Mouse (Mus musculus) hindbrain, embryonic 13.5 days (tissue): ENCODE results near the gene Slc9a9. TPM values are rescaled to one million over a fixed set of nuclear protein-coding genes. Genes with fewer than 3 reads are reported as not detected.

ENCODE experiments used
- ATAC-seq: fragments of 200-750 bp; cut with Nextera tagmentation; 2 replicates; pipeline ENCODE4 v1.8.0; 2017; ENCODE audit warnings: moderate TSS enrichment; ENCODE audit not compliant: low FRiP score
- H3K27ac ChIP-seq: fragments of 300-500 bp; sonication (generic); 2 replicates; pipeline ENCODE4 v1.5.1; 2015; ENCODE audit warnings: inconsistent platforms, mild to moderate bottlenecking, moderate library complexity
- H3K27me3 ChIP-seq: fragments of 300-500 bp; sonication (generic); 2 replicates; pipeline ENCODE4 v1.6.1; 2015; ENCODE audit warnings: mild to moderate bottlenecking, inconsistent platforms
- H3K36me3 ChIP-seq: fragments of 300-500 bp; sonication (generic); 2 replicates; pipeline ENCODE4 v1.6.1; 2015; ENCODE audit warnings: mild to moderate bottlenecking, inconsistent platforms
- H3K4me1 ChIP-seq: fragments of 300-500 bp; sonication (generic); replicated peaks from 2 replicates; pipeline ENCODE4 v1.6.1; 2015; ENCODE audit warnings: inconsistent platforms
- H3K4me2 ChIP-seq: fragments of 300-500 bp; sonication (generic); 2 replicates; pipeline ENCODE4 v1.6.1; 2015; ENCODE audit warnings: inconsistent platforms, mild to moderate bottlenecking, moderate library complexity
- H3K4me3 ChIP-seq: fragments of 300-500 bp; sonication (generic); 2 replicates; pipeline ENCODE4 v1.5.1; 2015; ENCODE audit warnings: mild to moderate bottlenecking, inconsistent platforms
- H3K9ac ChIP-seq: fragments of 300-500 bp; sonication (generic); 2 replicates; pipeline ENCODE4 v1.6.1; 2015; ENCODE audit warnings: mild to moderate bottlenecking, inconsistent platforms
- H3K9me3 ChIP-seq: fragments of 300-500 bp; sonication (generic); 2 replicates; pipeline ENCODE4 v1.6.1; 2016; ENCODE audit warnings: inconsistent platforms
- WGBS: fragments of 180-500 bp; shearing (Covaris S2); methylation state at CpG from one replicate; pipeline ENCODE4 v1.1.7; 2015; 5-methylcytosine and 5-hydroxymethylcytosine counted together
- polyA plus RNA-seq: library from polyadenylated mRNA; unstranded; fragments of >200 nt; fragmentation: Nextera tagmentation; extraction: Ambion mirVana; gene quantifications from 2 replicates; pipeline ENCODE4 v1.2.1, GENCODE M21; 2015

Gene Slc9a9
- polyA plus RNA-seq, 1 experiment from 2014 or later, result 6.0 TPM

GRCm38 (mm10) chr9:95113157-95114135, 443.7 kb downstream of the Slc9a9 start:
- no peak for ATAC-seq
- Histone ChIP-seq H3K9me3 (no peaks in the 10 kb centered on the region), H3K9ac (no peak overlapping the region), H3K36me3 (no peaks in the 10 kb centered on the region), H3K4me1 (0 out of 2 replicates have a peak, but pooled peaks cover 2% of the 10 kb centered on the region), H3K27ac (no peak overlapping the region), H3K4me3 (no peak overlapping the region), H3K4me2 (no peak overlapping the region), H3K27me3 (no peaks in the 10 kb centered on the region)
- 64% methylated on average over 12 of the region's 12 CpGs for WGBS

DNA sequence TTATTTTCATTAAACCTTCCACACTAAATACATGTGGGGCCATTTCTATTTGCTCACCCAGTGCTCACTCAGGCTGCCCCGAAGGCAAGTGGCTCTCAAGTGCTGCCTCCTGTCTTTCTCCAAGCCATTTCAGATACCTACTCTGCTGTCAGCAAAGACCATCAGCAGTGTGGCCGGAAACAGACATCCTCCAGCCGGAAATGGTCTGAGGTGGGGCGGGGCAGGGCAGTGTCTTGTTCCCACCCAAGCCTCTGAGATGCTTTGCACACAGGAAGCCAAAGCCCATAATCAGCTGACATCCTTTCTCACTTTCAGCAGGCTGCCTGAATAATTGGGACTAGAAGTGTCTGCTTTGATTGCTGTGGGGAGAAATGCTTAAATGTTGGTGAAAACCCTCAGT, 450.4 kb downstream of the Slc9a9 start:
- Histone ChIP-seq H3K4me2 (no peak overlapping the region), H3K27ac (no peak overlapping the region), H3K36me3 (no peaks in the 10 kb centered on the region), H3K9ac (no peak overlapping the region), H3K9me3 (no peaks in the 10 kb centered on the region), H3K4me3 (no peak overlapping the region), H3K27me3 (no peaks in the 10 kb centered on the region), H3K4me1 (peaks cover 23% of the 10 kb centered on the region)
- ATAC-seq, result no peak
- 71% methylated on average over 4 of the region's 4 CpGs for WGBS

GRCm38 (mm10) chr9:95121151-95121835, 451.6 kb downstream of the Slc9a9 start:
- 0 out of 2 replicates have a peak overlapping the region, but pooled peaks have one; percentile 8 for H3K9ac ChIP-seq
- peak; percentile 77 for ATAC-seq

GRCm38 (mm10) chr9:95125683-95126082, 456.0 kb downstream of the Slc9a9 start:
- 82% methylated on average over 1 of the region's 1 CpGs for WGBS
- Histone ChIP-seq H3K4me2 (no peak overlapping the region), H3K4me3 (no peak overlapping the region), H3K27me3 (no peaks in the 10 kb centered on the region), H3K4me1 (peaks cover 10% of the 10 kb centered on the region), H3K36me3 (no peaks in the 10 kb centered on the region), H3K27ac (no peak overlapping the region), H3K9ac (no peak overlapping the region), H3K9me3 (no peaks in the 10 kb centered on the region)
- ATAC-seq, result no peak

More at GRCm38 (mm10) chr9:95121151-95121835, 451.6 kb downstream of the Slc9a9 start:
- Histone ChIP-seq H3K4me3 (no peak overlapping the region), H3K9me3 (no peaks in the 10 kb centered on the region), H3K4me2 (peak overlapping the region; percentile 4; the same call in 1 of the 2 replicates), H3K4me1 (peaks cover 23% of the 10 kb centered on the region), H3K27ac (0 out of 2 replicates have a peak overlapping the region, but pooled peaks have one; percentile 35), H3K36me3 (no peaks in the 10 kb centered on the region), H3K27me3 (no peaks in the 10 kb centered on the region)
- WGBS, result 42% methylated on average over 11 of the region's 11 CpGs

- H3K9ac ChIP-seq, result no peak overlapping the region
- H3K27ac ChIP-seq, result no peak overlapping the region
- H3K4me3 ChIP-seq, result no peak overlapping the region
- no peak for ATAC-seq
- no peaks in the 10 kb centered on the region for H3K4me1 ChIP-seq
- 93% methylated on average over 2 of the region's 2 CpGs for WGBS
- H3K27me3 ChIP-seq, result no peaks in the 10 kb centered on the region
- H3K36me3 ChIP-seq, result no peaks in the 10 kb centered on the region
- no peaks in the 10 kb centered on the region for H3K9me3 ChIP-seq
- no peak overlapping the region for H3K4me2 ChIP-seq
Observed at GRCm38 (mm10) chr9:95127774-95128173, 458.1 kb downstream of the Slc9a9 start.

DNA sequence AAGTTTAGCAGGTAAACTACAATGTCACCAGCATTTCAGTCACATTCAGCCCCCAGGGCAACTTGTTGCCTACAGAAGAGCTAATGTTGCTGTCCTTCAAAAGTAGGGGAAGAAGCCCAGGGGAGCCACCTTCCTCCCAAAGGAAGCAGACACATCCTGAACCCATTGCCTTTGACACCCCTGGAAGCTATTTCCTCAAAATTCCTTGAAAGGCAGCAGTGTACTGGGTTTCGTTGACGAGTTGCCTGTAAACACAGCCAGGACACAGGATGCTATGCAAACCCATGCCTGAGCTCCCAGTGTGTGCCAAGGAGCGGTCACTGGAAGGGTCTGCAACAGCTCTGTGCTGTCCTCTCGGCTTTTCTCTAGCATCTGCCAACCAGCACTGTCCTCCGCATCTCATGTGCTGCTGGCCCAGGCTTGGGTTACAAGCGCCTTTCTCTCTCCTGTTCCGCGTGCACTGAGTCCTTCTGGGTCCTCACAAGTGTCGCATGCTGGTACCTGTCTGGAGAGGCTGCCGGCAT, 479.6 kb downstream of the Slc9a9 start:
- WGBS, result 85% methylated on average over 10 of the region's 10 CpGs
- Histone ChIP-seq H3K4me1 (0 out of 2 replicates have a peak, but pooled peaks cover 6% of the 10 kb centered on the region), H3K27ac (no peak overlapping the region), H3K4me2 (no peak overlapping the region), H3K36me3 (no peaks in the 10 kb centered on the region), H3K4me3 (no peak overlapping the region), H3K9ac (no peak overlapping the region), H3K27me3 (no peaks in the 10 kb centered on the region), H3K9me3 (no peaks in the 10 kb centered on the region)
- ATAC-seq, result no peak

DNA sequence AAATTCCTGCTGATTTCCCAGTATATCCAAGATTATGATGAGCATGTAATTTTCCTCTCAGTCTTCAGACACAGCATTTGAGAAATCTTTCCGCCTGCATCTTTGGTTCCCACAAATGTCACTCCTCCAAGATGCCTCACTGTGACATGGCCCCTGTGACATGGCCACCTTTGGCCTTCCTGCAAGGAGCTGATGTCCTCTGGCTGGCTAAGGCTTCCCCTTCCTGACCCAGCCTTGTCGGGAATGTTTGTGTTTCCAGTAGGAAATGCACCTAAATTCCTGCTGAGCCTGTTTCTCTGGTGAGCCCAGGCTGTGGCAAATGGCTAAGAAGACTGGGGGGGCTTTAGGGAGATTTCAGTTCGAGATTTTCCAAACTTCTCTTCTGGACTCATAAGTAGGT, 480.4 kb downstream of the Slc9a9 start:
- no peak for ATAC-seq
- Histone ChIP-seq H3K4me1 (0 out of 2 replicates have a peak, but pooled peaks cover 6% of the 10 kb centered on the region), H3K27me3 (no peaks in the 10 kb centered on the region), H3K9ac (no peak overlapping the region), H3K27ac (no peak overlapping the region), H3K4me2 (no peak overlapping the region), H3K9me3 (no peaks in the 10 kb centered on the region), H3K4me3 (no peak overlapping the region), H3K36me3 (no peaks in the 10 kb centered on the region)
- WGBS, result 61% methylated on average over 3 of the region's 3 CpGs

GRCm38 (mm10) chr9:95150597-95150996, 480.9 kb downstream of the Slc9a9 start:
- H3K4me1 ChIP-seq, result 0 out of 2 replicates have a peak, but pooled peaks cover 6% of the 10 kb centered on the region
- no peaks in the 10 kb centered on the region for H3K9me3 ChIP-seq
- H3K36me3 ChIP-seq, result no peaks in the 10 kb centered on the region
- no peak overlapping the region for H3K4me3 ChIP-seq
- no peak overlapping the region for H3K9ac ChIP-seq
- ATAC-seq, result no peak
- H3K4me2 ChIP-seq, result no peak overlapping the region
- WGBS, result 75% methylated on average over 3 of the region's 3 CpGs
- no peak overlapping the region for H3K27ac ChIP-seq
- H3K27me3 ChIP-seq, result no peaks in the 10 kb centered on the region

DNA sequence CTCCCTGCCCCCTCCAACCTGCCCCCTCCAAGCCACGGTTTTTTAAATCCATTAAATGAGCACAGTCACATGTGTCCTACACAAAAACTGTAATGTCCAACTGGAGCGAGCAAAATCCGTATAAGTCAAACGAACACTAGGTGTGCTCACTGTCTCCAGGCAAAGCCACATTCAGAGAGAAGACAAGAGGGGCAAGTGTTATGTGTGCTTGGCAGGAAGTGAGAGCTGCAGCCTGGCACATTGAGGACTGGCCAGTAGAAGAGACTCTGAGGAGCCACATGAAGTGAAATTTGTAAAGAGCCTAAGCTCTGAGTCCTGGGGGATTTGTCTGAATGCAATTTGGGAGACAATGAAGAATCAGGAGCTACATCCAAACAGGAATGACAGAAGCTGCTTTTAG, 481.3 kb downstream of the Slc9a9 start:
- Histone ChIP-seq H3K4me1 (0 out of 2 replicates have a peak, but pooled peaks cover 6% of the 10 kb centered on the region), H3K4me3 (no peak overlapping the region), H3K4me2 (no peak overlapping the region), H3K27ac (no peak overlapping the region), H3K9me3 (no peaks in the 10 kb centered on the region), H3K9ac (no peak overlapping the region), H3K27me3 (no peaks in the 10 kb centered on the region), H3K36me3 (no peaks in the 10 kb centered on the region)
- ATAC-seq, result no peak
- 73% methylated on average over 4 of the region's 4 CpGs for WGBS

DNA sequence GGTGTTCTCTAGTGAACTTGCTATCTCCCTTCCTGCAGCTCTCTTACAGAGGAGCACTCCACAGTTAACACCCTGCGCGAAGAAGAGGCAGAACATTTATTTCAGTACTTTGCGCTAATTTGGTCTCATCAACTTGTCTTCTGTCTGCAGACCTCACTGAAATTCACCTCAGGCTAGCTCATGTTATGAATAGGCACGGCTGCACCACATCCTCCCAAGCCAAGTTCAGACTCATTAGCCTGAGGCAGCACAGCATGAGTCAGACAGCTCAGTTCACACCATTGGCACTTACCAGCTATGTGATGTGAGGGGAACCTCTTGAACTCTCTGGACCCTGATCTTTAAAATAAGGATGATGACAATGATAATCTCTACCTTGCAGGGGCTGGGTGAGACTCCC, 482.0 kb downstream of the Slc9a9 start:
- no peak for ATAC-seq
- Histone ChIP-seq H3K36me3 (no peaks in the 10 kb centered on the region), H3K27ac (no peak overlapping the region), H3K27me3 (no peaks in the 10 kb centered on the region), H3K9ac (no peak overlapping the region), H3K4me2 (no peak overlapping the region), H3K9me3 (no peaks in the 10 kb centered on the region), H3K4me1 (0 out of 2 replicates have a peak, but pooled peaks cover 6% of the 10 kb centered on the region), H3K4me3 (no peak overlapping the region)
- WGBS, result 74% methylated on average over 4 of the region's 4 CpGs

DNA sequence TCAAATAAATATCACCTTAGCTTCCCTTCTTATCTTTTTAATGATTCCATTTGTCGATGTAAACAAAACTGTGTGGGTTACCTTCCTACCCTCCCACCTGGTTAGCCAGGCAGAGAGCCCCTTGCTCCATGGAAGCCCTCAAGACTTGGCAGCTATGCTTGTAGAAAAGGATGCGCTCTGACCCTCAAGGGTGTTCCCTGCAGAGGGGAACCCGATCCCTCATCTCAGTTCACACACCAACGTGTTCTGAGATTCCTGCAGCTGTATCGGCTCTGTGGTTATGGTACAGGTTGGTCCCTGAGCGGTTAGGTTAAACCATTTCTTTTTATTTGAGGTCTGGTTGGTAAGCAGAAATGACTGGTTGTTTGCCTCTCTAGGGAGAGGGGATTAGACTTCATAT, 484.3 kb downstream of the Slc9a9 start:
- H3K4me1 ChIP-seq, result 0 out of 2 replicates have a peak, but pooled peaks cover 6% of the 10 kb centered on the region
- ATAC-seq, result no peak
- no peaks in the 10 kb centered on the region for H3K9me3 ChIP-seq
- H3K27me3 ChIP-seq, result no peaks in the 10 kb centered on the region
- no peak overlapping the region for H3K9ac ChIP-seq
- H3K27ac ChIP-seq, result no peak overlapping the region
- no peak overlapping the region for H3K4me2 ChIP-seq
- H3K4me3 ChIP-seq, result no peak overlapping the region
- no peaks in the 10 kb centered on the region for H3K36me3 ChIP-seq
- 79% methylated on average over 6 of the region's 6 CpGs for WGBS

DNA sequence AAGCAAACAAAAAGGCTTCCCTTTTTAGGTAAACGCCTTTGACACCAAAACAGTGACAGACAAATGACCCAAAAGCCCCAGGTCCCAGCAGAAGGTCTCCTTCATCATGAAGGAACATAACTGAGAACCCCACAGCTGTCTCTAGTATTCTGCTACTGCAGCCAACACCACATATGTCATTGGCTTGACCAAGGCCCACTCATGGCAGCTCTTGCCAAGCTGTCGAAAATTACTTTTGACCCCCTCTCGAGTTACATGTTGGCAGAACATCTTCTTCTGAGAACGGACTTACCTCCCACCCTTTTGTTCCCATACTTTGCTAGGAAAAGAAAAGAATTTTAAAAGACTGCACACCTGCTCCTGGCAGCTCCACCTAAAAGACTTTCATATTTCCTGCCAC, 488.2 kb downstream of the Slc9a9 start:
- no peak overlapping the region for H3K4me2 ChIP-seq
- H3K27ac ChIP-seq, result no peak overlapping the region
- H3K4me1 ChIP-seq, result no peaks in the 10 kb centered on the region
- H3K36me3 ChIP-seq, result no peaks in the 10 kb centered on the region
- 73% methylated on average over 4 of the region's 4 CpGs for WGBS
- H3K9me3 ChIP-seq, result no peaks in the 10 kb centered on the region
- no peak for ATAC-seq
- H3K4me3 ChIP-seq, result no peak overlapping the region
- no peak overlapping the region for H3K9ac ChIP-seq
- no peaks in the 10 kb centered on the region for H3K27me3 ChIP-seq
